Mouse (Mus musculus): Measurements from ENCODE around the gene Cd247.

Cd247 gene

DNA sequence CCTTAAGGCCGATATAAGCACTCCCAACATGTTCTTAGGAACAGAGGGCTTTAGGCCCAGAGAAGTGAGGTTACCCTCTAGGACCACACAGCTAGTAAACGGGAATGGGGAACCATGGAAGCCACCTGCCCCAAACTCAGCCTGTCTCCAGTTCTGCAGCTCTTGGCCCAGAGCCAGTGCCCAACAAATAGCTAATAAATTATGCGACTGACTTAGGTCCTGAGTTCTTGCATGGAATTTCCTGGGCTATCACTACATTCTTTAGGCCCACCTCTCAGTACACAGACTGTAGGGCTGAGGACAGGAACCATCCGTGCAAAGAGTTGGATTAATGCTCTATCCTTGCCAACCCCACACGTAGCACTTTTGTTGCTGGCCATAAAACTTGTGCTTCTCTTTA is 63.6 kb downstream of the Cd247 start:
- CTCF ChIA-PET = no interaction called here

- CTCF ChIA-PET = no interaction called here
These were observed 64.7 kb downstream of the Cd247 start for GRCm38 (mm10) chr1:165853131-165853721.

GRCm38 (mm10) chr1:165853729-165854420 is 65.4 kb downstream of the Cd247 start:
- CTCF ChIA-PET = interaction anchor here (1.3 kb wide), 1 partner anchor 8 kb away, joined by 5 read pairs; no protein-coding TSS in a partner anchor

DNA sequence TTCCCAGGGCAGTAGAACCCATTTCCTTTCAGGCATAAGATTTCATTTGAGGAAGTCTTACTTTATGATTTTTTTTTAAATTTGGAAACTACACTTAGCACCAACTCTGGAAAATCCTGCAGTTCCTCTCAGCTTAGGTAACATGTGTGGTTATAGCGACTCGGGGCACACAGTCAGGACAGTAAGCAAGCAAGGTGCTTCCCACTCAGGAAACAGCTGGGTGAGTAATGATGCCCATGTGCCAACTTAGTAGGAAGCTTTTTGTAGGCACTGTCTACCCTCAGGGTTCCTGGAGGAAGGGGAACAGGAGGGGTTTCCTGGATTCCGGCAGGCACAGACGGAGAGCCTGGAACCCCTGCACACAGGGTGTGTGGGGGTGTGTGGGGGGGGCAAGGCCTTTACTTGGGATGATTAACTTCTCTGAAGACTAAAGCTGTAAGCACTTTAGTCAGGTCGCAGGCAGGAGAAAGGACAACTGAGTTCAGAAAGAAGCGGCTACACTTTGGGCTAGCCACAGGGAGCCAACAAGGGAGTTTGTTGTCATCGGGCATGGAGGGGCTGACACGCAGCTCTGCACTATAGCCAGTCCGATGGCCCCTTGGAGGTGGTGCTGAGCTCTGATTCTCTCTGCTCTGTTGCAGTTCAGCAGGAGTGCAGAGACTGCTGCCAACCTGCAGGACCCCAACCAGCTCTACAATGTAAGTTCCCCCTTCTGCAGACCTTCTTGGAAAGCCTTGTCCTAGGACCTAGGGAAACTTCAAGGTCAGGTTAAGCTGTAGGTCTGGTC is 67.5 kb downstream of the Cd247 start:
- CTCF ChIA-PET = interaction anchor here (0.8 kb wide), 1 partner anchor 10 kb away, joined by 3 read pairs; no protein-coding TSS in a partner anchor

DNA sequence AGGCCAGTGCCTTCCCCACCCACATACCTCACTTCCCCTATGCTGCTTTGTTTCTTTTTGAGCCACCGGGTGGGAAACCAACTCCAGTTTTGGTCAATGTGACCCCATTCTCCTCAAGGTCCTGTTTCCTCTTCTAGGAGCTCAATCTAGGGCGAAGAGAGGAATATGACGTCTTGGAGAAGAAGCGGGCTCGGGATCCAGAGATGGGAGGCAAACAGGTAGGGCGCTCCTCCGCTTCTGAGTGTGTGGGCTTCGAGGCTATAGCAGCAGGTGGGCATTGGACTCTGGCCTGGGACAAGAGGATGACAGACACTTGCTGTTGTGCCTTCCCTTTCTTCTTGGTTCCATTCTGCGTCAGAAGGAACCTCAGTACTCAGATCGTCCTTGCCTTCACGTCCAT is 68.8 kb downstream of the Cd247 start:
- CTCF ChIA-PET = interaction anchor here (1.7 kb wide), 1 partner anchor 77 kb away, joined by 9 read pairs; no protein-coding TSS in a partner anchor

- CTCF ChIA-PET = interaction anchor here (1.7 kb wide), 1 partner anchor 78 kb away, joined by 9 read pairs; no protein-coding TSS in a partner anchor
These were observed 69.9 kb downstream of the Cd247 start for GRCm38 (mm10) chr1:165858356-165858755.

- CTCF ChIA-PET = no interaction called here
These were observed 72.1 kb downstream of the Cd247 start for GRCm38 (mm10) chr1:165860373-165861234.

DNA sequence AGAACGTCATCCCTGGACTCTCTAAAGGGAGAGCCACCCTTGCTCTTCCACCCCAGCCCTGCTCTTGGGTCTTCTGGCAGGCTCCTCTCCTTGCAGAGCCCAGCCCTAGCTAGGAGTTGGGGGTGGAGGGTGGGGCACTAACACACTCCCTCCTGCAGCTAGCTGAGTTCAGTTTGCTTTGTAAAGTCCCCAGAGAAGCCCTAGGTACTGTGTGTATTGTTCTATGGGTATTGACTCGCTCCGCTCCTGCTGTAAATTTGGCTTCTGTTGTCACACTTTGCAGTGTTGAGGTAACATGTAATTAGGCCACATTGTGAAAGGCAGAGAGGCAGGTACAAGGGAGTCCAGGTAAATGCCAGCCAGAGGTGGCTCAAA is 72.7 kb downstream of the Cd247 start:
- CTCF ChIA-PET = no interaction called here

- CTCF ChIA-PET = no interaction called here
These were observed 73.6 kb downstream of the Cd247 start for GRCm38 (mm10) chr1:165862059-165862458.

DNA sequence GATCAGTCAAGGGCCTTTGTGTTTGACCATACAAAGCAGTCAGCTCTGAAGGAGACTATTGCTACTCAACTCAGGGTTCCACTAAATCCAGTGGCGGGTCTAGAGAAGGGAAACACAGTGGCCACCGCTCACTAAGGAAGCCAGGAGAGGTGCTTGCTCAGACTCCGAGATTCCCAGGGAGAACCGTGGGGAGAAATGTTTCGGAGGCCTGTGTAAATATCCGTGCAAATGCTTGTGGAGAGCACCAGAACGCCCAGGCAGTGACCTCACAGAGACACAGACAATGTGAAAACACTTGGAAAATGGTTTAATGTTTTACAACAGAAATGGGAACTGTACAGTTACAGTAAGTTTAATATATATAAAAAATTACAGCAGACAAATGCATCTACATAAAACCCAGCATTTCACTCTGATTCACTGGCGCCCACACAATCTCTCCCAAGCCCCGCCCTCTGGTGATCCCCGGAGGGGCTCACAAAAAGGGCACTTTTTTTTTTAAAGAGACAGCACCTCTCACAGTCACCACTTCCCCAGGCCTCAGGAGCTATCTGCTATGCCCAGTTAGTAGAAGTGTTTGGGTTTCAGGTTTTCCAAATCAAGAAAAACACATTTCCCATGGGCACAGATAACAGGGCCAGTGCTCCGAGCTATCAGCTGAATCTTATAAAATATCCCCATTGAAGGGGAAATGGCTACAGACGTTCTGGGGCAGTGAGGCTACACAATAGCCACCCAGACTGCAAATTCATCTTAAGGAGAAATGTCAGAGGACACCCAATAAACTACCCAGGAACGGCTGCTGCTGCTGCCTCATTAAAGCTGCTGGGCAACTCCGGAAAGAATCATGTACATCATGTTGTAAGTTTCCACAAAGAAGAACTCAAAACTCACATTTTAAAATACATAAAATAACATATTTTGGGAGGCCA is 76.6 kb downstream of the Cd247 start:
- CTCF ChIA-PET = interaction anchor here (1.2 kb wide), 1 partner anchor 9 kb away, joined by 3 read pairs; no protein-coding TSS in a partner anchor

GRCm38 (mm10) chr1:165866630-165867280 is 78.3 kb downstream of the Cd247 start:
- CTCF ChIA-PET = no interaction called here

- CTCF ChIA-PET = no interaction called here
These were observed 80.2 kb downstream of the Cd247 start for GRCm38 (mm10) chr1:165868659-165869058.

GRCm38 (mm10) chr1:165874645-165875044 is 86.2 kb downstream of the Cd247 start:
- CTCF ChIA-PET = interaction anchor here (0.7 kb wide), 1 partner anchor 222 kb away, joined by 6 read pairs; no protein-coding TSS in a partner anchor

DNA sequence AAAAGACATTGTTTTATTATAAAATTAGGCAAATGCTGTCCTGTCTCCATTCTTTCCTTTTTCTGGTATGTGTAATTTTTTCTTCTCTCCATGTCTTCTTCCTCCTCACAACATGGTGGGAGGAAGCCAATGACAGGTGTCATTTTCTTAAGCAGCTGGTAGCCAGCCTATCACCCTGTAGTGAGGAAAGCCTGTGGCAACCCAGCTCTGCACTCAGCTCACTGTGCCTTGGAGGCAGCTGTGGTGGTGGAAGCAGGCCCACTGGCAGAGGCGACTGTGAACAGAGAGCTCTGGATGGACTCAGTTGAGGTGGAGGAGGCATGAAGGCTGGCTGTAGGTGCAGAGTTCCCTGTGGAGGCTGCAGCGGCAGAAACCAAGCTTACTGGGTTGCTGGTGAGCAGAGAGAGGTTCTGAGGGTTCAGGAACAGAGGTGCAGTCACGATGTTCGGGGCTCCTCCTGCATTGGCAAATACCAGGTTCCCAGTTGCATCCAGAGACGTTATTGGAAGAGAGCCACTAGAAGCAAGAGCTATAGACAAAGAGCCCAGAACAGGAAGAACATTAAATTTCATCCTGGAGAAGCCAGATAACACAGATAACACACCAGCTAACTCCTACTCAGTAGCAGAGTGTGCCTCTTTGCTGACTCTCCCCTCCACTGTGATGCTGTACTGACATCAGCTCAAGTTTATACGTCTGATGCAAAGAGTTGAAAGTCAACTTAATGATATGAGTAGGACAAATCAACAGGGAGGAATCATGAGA is 87.2 kb downstream of the Cd247 start:
- CTCF ChIA-PET = interaction anchor here (0.5 to 0.9 kb wide), 3 partner anchors 9 to 224 kb away, joined by 3 to 6 read pairs (median 4); no protein-coding TSS in a partner anchor

GRCm38 (mm10) chr1:165878751-165879150 is 90.3 kb downstream of the Cd247 start:
- CTCF ChIA-PET = no interaction called here

- CTCF ChIA-PET = interaction anchor here (0.7 kb wide), 1 partner anchor 94 kb away, joined by 3 read pairs; the partner anchor contains the start of gene Cd247
These were observed 93.8 kb downstream of the Cd247 start for GRCm38 (mm10) chr1:165882146-165882900.

GRCm38 (mm10) chr1:165891686-165892085 is 103.2 kb downstream of the Cd247 start:
- CTCF ChIA-PET = no interaction called here

- CTCF ChIA-PET = no interaction called here
These were observed 115.1 kb downstream of the Cd247 start for GRCm38 (mm10) chr1:165903596-165903995.

Data from spleen, embryonic (tissue).